Mouse (Mus musculus) forebrain, embryonic 12.5 days (tissue): ENCODE results near the gene Flnb. TPM values are rescaled to one million over a fixed set of nuclear protein-coding genes. Genes with fewer than 3 reads are reported as not detected.

Experiments
- ATAC-seq: fragments of 200-750 bp; cut with Nextera tagmentation; 2 replicates; pipeline ENCODE4 v1.8.0; 2017; ENCODE audit warnings: moderate TSS enrichment; ENCODE audit not compliant: low FRiP score
- H3K27ac ChIP-seq: fragments of 300-500 bp; sonication (generic); 2 replicates; pipeline ENCODE4 v1.5.1; 2016; ENCODE audit warnings: mild to moderate bottlenecking
- H3K27me3 ChIP-seq: fragments of 300-500 bp; sonication (generic); 2 replicates; pipeline ENCODE4 v1.6.1; 2016; ENCODE audit warnings: mild to moderate bottlenecking
- H3K36me3 ChIP-seq: fragments of 300-500 bp; sonication (generic); replicated peaks from 2 replicates; pipeline ENCODE4 v1.6.1; 2016; ENCODE audit warnings: mild to moderate bottlenecking
- H3K4me1 ChIP-seq: fragments of 300-500 bp; sonication (generic); 2 replicates; pipeline ENCODE4 v1.6.1; 2016
- H3K4me2 ChIP-seq: fragments of 300-500 bp; sonication (generic); 2 replicates; pipeline ENCODE4 v1.6.1; 2016; ENCODE audit warnings: mild to moderate bottlenecking, moderate library complexity
- H3K4me3 ChIP-seq: fragments of 300-500 bp; sonication (generic); replicated peaks from 2 replicates; pipeline ENCODE4 v1.5.1; 2016; ENCODE audit warnings: mild to moderate bottlenecking
- H3K9ac ChIP-seq: fragments of 300-500 bp; sonication (generic); 2 replicates; pipeline ENCODE4 v1.6.1; 2016; ENCODE audit warnings: mild to moderate bottlenecking
- H3K9me3 ChIP-seq: fragments of 300-500 bp; sonication (generic); 2 replicates; pipeline ENCODE4 v1.6.1; 2016
- WGBS: fragments of 180-500 bp; shearing (Covaris S2); methylation state at CpG from one replicate; pipeline ENCODE4 v1.1.7; 2016; 5-methylcytosine and 5-hydroxymethylcytosine counted together
- polyA plus RNA-seq: library from polyadenylated mRNA; unstranded; fragments of >200 nt; fragmentation: Nextera tagmentation; extraction: Ambion mirVana; gene quantifications from 2 replicates; pipeline ENCODE4 v1.2.1, GENCODE M21; 2016

The Flnb gene
- polyA plus RNA-seq: 21.3 and 22.9 TPM in 2 replicates

- peak; percentile 98 for ATAC-seq
Observed at GRCm38 (mm10) chr14:7817770-7818462, at the start of gene Flnb. Flnb (plus strand) TSS chr14:7817957.

GRCm38 (mm10) chr14:7773714-7774389 lies 43.9 kb upstream of the Flnb start:
- Histone ChIP-seq H3K9me3 (no peaks in the 10 kb centered on the region), H3K9ac (no peak overlapping the region), H3K27me3 (no peaks in the 10 kb centered on the region), H3K36me3 (no peaks in the 10 kb centered on the region), H3K4me2 (peak overlapping the region; percentile 48), H3K27ac (peak overlapping the region; percentile 68; the same call in 1 of the 2 replicates), H3K4me1 (no peaks in the 10 kb centered on the region), H3K4me3 (peak overlapping the region; percentile 42)
- WGBS: 50% methylated on average over 24 of the region's 24 CpGs
- ATAC-seq: peak; percentile 73

More at GRCm38 (mm10) chr14:7817770-7818462, at the start of gene Flnb:
- peak within 1 kb of the TSS; percentile 70 for H3K4me3 ChIP-seq
- under 1% methylated on average over 49 of the region's 49 CpGs for WGBS
- H3K9me3 ChIP-seq: no peaks in the 10 kb centered on the region
- peak within 1 kb of the TSS; percentile 89 for H3K4me2 ChIP-seq
- no peaks in the 10 kb centered on the region for H3K36me3 ChIP-seq
- peak within 1 kb of the TSS; percentile 80 for H3K9ac ChIP-seq
- peak within 1 kb of the TSS; percentile 69 for H3K27ac ChIP-seq
- H3K27me3 ChIP-seq: no peaks in the 10 kb centered on the region
- peaks cover 37% of the 10 kb centered on the region for H3K4me1 ChIP-seq

GRCm38 (mm10) chr14:7786073-7786472 lies 31.7 kb upstream of the Flnb start:
- H3K27ac ChIP-seq: no peak overlapping the region
- H3K4me1 ChIP-seq: peaks cover 2% of the 10 kb centered on the region; the same call in 1 of the 2 replicates
- WGBS: 53% methylated on average over 13 of the region's 13 CpGs
- no peak overlapping the region for H3K4me3 ChIP-seq
- H3K36me3 ChIP-seq: no peaks in the 10 kb centered on the region
- H3K4me2 ChIP-seq: no peak overlapping the region
- no peaks in the 10 kb centered on the region for H3K9me3 ChIP-seq
- H3K27me3 ChIP-seq: no peaks in the 10 kb centered on the region
- no peak for ATAC-seq
- no peak overlapping the region for H3K9ac ChIP-seq

- no peaks in the 10 kb centered on the region for H3K9me3 ChIP-seq
- H3K4me2 ChIP-seq: no peak overlapping the region
- ATAC-seq: no peak
- H3K36me3 ChIP-seq: no peaks in the 10 kb centered on the region
- H3K4me3 ChIP-seq: no peak overlapping the region
- no peaks in the 10 kb centered on the region for H3K27me3 ChIP-seq
- H3K27ac ChIP-seq: no peak overlapping the region
- peaks cover 12% of the 10 kb centered on the region for H3K4me1 ChIP-seq
- H3K9ac ChIP-seq: no peak overlapping the region
- 82% methylated on average over 7 of the region's 7 CpGs for WGBS
Observed at GRCm38 (mm10) chr14:7789266-7790030, 28.3 kb upstream of the Flnb start.

- ATAC-seq: no peak
- WGBS: 16% methylated on average over 19 of the region's 19 CpGs
Observed at GRCm38 (mm10) chr14:7791061-7791531, 26.7 kb upstream of the Flnb start.

GRCm38 (mm10) chr14:7791532-7792159 lies 26.1 kb upstream of the Flnb start, which contains the start of gene Gm26661:
Gm26661 (plus strand) TSS chr14:7791587.
- peak within 1 kb of the TSS; percentile 44 for H3K4me3 ChIP-seq
- no peaks in the 10 kb centered on the region for H3K9me3 ChIP-seq
- H3K9ac ChIP-seq: peak within 1 kb of the TSS; percentile 45
- H3K4me1 ChIP-seq: peaks cover 12% of the 10 kb centered on the region
- WGBS: 2% methylated on average over 30 of the region's 30 CpGs
- no peak within 1 kb of the TSS for H3K27ac ChIP-seq
- ATAC-seq: peak; percentile 84
- H3K27me3 ChIP-seq: no peaks in the 10 kb centered on the region
- H3K36me3 ChIP-seq: no peaks in the 10 kb centered on the region
- H3K4me2 ChIP-seq: peak within 1 kb of the TSS; percentile 77

More at GRCm38 (mm10) chr14:7791061-7791531, 26.7 kb upstream of the Flnb start:
- Histone ChIP-seq H3K4me2 (peak overlapping the region; percentile 77), H3K9me3 (no peaks in the 10 kb centered on the region), H3K27me3 (no peaks in the 10 kb centered on the region), H3K9ac (peak overlapping the region; percentile 45), H3K4me3 (peak overlapping the region; percentile 44), H3K36me3 (no peaks in the 10 kb centered on the region), H3K4me1 (peaks cover 12% of the 10 kb centered on the region), H3K27ac (no peak overlapping the region)

- H3K4me2 ChIP-seq: no peak overlapping the region
- 77% methylated on average over 4 of the region's 4 CpGs for WGBS
- no peak overlapping the region for H3K4me3 ChIP-seq
- H3K9me3 ChIP-seq: 0 out of 2 replicates have a peak, but pooled peaks cover 5% of the 10 kb centered on the region
- no peaks in the 10 kb centered on the region for H3K27me3 ChIP-seq
- H3K9ac ChIP-seq: no peak overlapping the region
- H3K36me3 ChIP-seq: no peaks in the 10 kb centered on the region
- no peak overlapping the region for H3K27ac ChIP-seq
- no peak for ATAC-seq
- peaks cover 12% of the 10 kb centered on the region for H3K4me1 ChIP-seq
Observed at GRCm38 (mm10) chr14:7795961-7796360, 21.8 kb upstream of the Flnb start.

GRCm38 (mm10) chr14:7800611-7801010 lies 17.1 kb upstream of the Flnb start:
- H3K4me1 ChIP-seq: no peaks in the 10 kb centered on the region
- no peak overlapping the region for H3K4me3 ChIP-seq
- no peaks in the 10 kb centered on the region for H3K27me3 ChIP-seq
- ATAC-seq: no peak
- no peak overlapping the region for H3K4me2 ChIP-seq
- H3K27ac ChIP-seq: no peak overlapping the region
- H3K9me3 ChIP-seq: 0 out of 2 replicates have a peak, but pooled peaks cover 7% of the 10 kb centered on the region
- H3K36me3 ChIP-seq: no peaks in the 10 kb centered on the region
- no peak overlapping the region for H3K9ac ChIP-seq

GRCm38 (mm10) chr14:7801831-7802230 lies 15.9 kb upstream of the Flnb start:
- H3K27me3 ChIP-seq: no peaks in the 10 kb centered on the region
- H3K27ac ChIP-seq: no peak overlapping the region
- no peaks in the 10 kb centered on the region for H3K36me3 ChIP-seq
- no peak overlapping the region for H3K9ac ChIP-seq
- ATAC-seq: no peak
- 12% methylated on average over 4 of the region's 4 CpGs for WGBS
- H3K4me1 ChIP-seq: no peaks in the 10 kb centered on the region
- H3K4me2 ChIP-seq: no peak overlapping the region
- no peak overlapping the region for H3K4me3 ChIP-seq
- 0 out of 2 replicates have a peak, but pooled peaks cover 7% of the 10 kb centered on the region for H3K9me3 ChIP-seq

GRCm38 (mm10) chr14:7803874-7804557 lies 13.7 kb upstream of the Flnb start:
- H3K9ac ChIP-seq: no peak overlapping the region
- ATAC-seq: no peak

GRCm38 (mm10) chr14:7804558-7804905 lies 13.2 kb upstream of the Flnb start:
- Histone ChIP-seq H3K36me3 (no peaks in the 10 kb centered on the region), H3K4me2 (no peak overlapping the region), H3K9me3 (0 out of 2 replicates have a peak, but pooled peaks cover 7% of the 10 kb centered on the region), H3K4me1 (no peaks in the 10 kb centered on the region), H3K4me3 (no peak overlapping the region), H3K27me3 (no peaks in the 10 kb centered on the region), H3K9ac (no peak overlapping the region), H3K27ac (no peak overlapping the region)
- 87% methylated on average over 2 of the region's 2 CpGs for WGBS
- no peak for ATAC-seq

More at GRCm38 (mm10) chr14:7803874-7804557, 13.7 kb upstream of the Flnb start:
- Histone ChIP-seq H3K4me2 (no peak overlapping the region), H3K27ac (no peak overlapping the region), H3K9me3 (0 out of 2 replicates have a peak, but pooled peaks cover 7% of the 10 kb centered on the region), H3K27me3 (no peaks in the 10 kb centered on the region), H3K36me3 (no peaks in the 10 kb centered on the region), H3K4me3 (no peak overlapping the region), H3K4me1 (no peaks in the 10 kb centered on the region)
- WGBS: 77% methylated on average over 4 of the region's 4 CpGs
